Mouse (Mus musculus): Measurements from ENCODE around the gene Gm10273.
"Not testable (repeated sequence)": the region's sequence is repeated elsewhere in the genome, so short reads cannot be mapped to it uniquely, and the experiment has no call there.

The Gm10273 gene

DNA sequence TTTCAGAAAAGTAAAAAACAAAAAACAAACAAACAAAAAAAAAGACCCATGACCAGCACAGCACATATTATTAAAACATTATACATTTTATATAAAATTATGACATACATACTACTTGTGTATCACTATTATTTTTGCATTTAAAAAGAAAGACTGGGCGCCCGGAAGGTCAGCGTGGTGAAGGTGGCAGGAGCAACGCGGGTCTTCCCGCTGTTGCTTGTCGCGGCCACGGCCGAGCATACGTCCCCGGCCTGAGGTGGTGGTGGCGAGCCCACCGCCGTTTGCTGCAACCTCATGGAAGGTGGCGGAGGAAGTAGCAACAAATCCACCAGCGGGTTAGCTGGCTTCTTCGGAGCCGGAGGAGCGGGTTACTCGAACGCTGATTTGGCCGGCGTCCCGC is at the start of gene Gm10273:
Gene Gm10273 (plus strand): TSS at position 172 of the 400 bp plus-strand sequence.
- not testable (repeated sequence) for DNase-seq (ENCODE audit: low read depth in 1 of 2, low spot score in 2 of 2)

DNA sequence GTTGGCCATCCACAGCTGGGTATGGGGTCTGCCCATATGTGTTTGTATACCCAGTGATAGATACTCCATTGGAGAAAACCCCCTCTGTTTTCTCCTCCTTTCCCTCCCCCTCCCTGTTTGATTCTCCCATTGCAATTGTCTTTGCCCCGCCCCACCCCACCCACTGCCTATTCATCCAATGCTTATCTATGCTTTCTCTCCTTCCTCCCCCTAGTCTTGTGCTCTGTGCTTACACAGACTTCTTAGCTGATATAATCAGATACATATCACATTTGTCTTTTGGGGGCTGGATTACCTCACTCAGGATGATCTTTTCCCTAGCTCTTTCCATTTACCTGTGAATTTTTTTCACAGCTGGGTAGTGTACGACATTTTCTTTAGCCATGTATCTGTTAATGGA is 48.9 kb upstream of the Gm10273 start:
- DNase-seq (ENCODE audit: low read depth in 1 of 2, low spot score in 2 of 2) = no peak

DNA sequence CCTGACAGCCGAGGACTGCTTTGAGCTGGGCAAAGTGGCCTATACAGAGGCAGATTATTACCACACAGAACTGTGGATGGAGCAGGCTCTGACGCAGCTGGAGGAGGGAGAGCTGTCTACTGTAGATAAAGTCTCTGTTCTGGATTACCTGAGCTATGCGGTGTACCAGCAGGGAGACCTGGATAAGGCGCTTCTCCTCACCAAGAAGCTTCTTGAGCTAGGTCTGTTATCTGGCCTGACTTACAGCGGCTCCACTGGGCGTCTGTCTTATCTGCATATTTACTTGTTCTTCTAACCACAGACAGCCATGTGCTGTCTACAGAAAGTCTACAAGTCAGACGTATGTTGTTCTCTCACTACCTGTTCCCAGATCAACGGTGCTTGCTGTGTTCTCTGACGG is 47.2 kb upstream of the Gm10273 start:
- no peak for DNase-seq (ENCODE audit: low read depth in 1 of 2, low spot score in 2 of 2)

DNA sequence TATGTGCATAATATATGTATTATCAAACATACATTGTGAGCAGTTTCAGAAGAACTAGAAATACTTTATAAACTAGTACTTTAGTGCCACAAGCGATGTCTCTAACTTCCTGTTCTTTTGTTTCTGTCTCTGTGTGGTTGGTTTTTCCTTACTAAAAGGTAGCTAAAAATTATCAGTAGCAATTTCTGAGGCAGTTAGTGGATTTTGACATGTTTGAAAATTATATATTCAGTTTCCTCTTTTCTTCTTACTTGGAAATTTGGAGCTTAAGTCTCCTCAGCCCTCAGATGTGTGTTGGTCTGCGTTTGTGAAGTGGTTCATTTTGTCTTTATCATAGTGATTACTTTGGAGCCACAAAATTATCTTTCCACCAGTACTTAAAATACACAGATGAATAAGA is 45.9 kb upstream of the Gm10273 start:
- no peak for DNase-seq (ENCODE audit: low read depth in 1 of 2, low spot score in 2 of 2)

DNA sequence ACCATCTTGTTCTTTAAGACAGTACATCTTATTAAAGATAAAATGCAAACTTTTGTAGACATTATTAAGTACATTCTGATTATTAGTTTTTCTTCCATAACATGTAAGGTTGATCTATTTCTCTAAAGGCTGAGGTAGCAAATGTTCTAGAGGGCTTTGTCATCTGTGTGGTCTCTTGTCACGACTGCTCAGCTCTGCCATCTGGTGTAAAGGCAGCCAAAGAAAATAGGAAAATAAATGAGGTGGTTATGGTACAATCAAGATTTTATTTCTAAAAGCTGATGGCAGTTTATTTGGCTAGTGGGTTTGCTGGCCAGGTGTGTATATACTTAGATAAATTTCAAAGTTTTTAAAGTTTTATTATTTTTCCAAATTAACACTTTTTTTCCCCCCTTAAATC is 42.4 kb upstream of the Gm10273 start:
- DNase-seq (ENCODE audit: low read depth in 1 of 2, low spot score in 2 of 2) = no peak

DNA sequence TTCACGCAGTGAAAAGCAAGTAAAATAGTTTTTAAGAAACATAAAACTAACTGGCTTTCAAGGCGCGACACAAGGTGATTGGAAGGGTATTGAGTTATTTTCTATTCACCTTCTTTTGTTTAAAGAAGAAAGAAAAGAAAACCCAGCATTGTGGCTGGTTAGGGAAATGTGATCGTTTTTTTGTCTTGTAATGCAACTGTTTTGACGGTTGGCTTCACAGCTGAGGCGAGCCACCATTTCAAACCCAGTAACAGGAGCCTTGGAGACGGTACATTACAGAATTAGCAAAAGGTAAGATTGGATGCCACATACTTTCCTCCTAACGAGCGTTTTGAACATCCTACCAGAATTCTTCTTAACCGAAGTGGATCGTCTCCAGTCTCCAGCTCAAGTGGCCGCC is 41.3 kb upstream of the Gm10273 start:
- no peak for DNase-seq (ENCODE audit: low read depth in 1 of 2, low spot score in 2 of 2)

DNA sequence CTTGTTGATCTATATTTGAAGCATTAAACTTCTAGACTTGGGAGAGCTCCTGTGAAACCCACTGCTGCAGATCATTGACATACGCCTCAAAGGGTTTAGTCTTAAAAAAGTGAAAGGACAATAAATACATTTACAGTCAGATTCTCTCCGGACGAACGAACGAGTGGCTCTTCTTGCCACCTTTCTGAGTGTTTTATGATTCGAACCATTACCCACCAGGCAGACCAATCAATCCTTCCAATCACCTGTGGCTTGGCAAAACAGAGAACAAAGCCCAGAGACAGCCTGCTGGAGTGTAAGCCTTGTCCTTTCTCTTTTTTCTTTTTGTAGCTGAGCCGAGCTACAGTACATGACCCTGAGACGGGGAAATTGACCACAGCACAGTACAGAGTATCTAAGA is 40.4 kb upstream of the Gm10273 start:
- no peak for DNase-seq (ENCODE audit: low read depth in 1 of 2, low spot score in 2 of 2)

DNA sequence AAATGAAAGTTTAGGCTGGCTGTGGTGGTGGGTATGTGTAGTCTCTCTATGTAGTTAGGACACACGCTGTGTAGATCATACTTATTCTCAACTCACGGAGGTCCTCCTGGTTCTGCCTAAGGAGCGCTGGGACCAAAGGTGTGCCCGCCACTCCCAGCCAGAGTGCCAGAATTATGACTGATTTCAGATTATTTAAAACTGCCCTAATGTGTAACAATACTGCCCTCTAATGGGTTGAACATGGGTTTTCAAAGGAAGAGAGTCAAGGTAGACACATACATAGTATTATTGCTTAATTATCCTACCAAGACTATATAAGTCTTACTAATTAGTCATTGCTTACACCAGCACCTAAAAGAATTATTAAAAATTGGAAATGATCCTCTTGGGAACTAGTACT is 36.7 kb upstream of the Gm10273 start:
- DNase-seq (ENCODE audit: low read depth in 1 of 2, low spot score in 2 of 2) = no peak

DNA sequence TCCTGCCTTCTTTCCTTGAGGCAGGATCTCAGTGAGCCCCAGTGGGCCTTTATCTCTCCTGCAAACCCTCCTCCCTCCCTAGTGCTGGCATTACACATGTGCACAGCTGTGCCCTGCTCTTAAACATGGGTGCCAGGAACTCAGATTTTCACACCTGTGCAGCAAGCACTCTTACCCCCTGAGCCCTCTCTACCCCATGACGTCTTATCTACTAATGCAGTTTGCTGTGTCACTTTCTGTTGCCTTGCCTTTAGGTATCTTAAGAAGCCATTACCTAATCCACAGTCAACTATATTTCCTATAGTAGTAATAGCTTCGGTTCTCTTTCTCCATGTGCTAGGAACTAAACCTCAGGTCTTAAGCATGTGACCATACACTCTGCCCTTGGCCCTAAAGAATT is 32.2 kb upstream of the Gm10273 start:
- DNase-seq (ENCODE audit: low read depth in 1 of 2, low spot score in 2 of 2) = no peak

DNA sequence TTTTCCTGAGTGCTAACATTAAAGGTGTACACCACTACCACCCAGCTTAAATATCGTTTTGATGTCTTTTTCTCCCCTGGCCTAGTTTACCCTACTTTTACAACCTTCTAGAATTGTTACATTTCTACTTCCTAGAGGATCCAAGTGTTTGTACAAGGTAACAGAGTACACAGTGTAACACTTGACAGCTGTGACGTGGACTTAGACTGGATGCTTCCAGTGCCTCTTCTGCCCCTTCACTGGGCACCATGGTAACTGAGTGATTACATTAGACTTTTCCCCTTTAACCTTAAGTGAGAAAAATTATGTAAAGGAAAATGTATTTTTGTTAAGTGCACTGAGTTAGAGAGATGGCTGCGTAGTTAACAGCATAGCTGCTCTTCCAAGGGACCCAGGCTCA is 30.9 kb upstream of the Gm10273 start:
- DNase-seq (ENCODE audit: low read depth in 1 of 2, low spot score in 2 of 2) = no peak

DNA sequence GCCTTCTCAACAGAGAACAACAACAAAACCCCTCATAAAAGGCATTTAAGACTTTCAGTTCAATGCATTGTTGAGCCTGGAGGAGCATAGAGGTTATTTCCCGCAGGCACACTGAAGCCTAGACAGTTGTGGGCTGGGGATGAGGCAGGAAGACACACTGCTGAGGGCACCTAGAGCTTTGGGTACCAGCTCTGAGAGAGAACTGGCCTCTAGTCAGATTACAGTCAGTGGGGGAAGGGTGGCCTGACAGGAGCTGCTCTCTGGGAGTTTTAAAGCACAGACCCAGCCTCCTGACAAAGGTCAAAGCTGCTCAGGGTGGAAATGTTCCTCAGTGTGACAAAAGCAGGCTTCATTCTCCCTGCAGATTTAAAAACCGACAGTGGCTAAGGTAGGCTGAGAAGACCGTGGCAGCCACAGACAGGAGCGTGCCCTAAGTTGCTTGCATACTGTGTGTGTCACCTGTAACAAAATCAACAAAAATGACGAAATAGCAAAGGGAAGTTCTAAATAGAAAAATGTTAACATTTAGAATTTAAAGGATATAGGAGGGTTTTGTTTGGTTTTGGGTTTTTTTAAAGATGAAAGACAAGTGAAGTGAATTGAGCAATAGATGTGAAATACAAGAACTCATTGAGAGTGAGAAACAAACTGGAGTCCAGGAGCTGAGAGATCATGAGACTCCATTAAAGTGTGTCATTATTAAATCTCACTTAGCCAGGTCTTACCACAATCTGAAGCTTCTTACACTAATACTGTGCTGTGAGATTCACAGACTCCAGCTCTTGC is 29.4 kb upstream of the Gm10273 start:
- no peak for DNase-seq (ENCODE audit: low read depth in 1 of 2, low spot score in 2 of 2)

DNA sequence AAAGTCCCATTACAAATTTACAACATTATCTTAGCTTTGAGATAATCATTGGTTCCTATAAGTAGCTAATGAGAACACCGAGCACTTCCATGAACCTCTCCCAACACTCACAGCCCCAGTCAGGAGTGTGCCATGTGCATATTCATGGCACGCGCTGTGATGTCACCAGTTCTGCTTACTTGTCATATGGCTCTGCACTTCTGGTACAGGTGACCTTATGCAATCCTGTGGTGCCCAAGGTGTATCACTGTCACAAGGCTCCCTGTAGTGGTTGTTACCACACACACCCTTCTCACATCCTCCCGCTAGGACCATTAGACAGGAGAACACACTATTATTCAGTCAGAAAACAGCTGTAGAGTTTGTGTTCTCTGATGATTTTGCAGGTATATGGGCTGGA is 28.7 kb upstream of the Gm10273 start:
- no peak for DNase-seq (ENCODE audit: low read depth in 1 of 2, low spot score in 2 of 2)

DNA sequence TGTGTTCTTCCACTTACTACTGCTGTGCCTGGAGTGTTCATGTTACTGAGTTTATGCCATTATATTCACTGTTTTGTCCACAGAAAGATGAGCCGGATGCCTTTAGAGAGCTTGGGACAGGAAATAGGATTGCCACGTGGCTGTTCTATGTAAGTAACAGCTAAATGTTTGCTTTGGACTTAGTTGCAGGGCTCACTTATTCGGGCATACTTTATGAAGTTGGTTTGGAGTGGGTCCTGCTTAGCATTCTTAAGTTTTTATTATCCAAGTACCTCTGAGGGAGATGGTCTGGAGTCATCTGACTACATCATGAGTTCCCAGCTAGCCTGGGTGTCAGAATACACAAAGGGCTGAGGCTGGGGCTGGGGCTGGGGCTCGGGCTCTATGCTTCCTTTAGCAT is 28.2 kb upstream of the Gm10273 start:
- DNase-seq (ENCODE audit: low read depth in 1 of 2, low spot score in 2 of 2) = no peak

DNA sequence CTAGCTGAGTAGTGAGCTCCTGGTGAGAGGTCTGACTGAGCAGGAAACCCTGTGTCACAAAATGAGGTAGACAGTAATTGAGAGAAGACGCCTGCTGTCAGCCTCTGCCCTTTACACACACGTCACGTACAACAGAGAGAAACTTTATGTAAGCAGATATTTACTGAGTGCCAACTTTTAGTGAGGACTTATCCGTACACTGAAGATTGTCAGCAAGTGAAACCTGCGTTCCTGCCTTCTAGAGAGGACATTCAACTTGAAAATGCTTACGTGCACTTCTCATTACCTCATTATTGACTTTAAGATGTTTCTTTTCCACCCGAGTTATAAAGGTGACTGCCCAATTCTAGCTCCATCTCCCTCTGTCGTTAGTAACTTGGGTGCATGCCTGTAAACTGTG is 26.7 kb upstream of the Gm10273 start:
- no peak for DNase-seq (ENCODE audit: low read depth in 1 of 2, low spot score in 2 of 2)

DNA sequence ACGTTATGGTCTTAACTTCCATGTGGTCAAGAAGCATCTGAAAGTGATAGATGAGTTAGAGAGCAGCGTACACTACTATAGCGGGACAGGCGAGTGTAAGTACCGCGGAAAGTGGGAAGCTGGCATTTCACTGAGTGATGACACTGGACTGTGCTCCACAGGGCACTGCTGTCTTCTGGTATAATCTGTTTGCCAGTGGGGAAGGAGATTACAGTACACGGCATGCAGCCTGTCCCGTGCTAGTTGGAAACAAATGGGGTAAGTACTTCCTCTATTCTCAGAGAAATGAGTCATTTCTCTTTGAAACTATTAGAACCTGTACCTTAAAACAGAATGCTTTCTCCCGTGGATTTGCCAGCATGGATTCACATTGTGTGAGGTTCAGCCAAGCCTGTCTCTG is 26.0 kb upstream of the Gm10273 start:
- DNase-seq (ENCODE audit: low read depth in 1 of 2, low spot score in 2 of 2) = no peak

DNA sequence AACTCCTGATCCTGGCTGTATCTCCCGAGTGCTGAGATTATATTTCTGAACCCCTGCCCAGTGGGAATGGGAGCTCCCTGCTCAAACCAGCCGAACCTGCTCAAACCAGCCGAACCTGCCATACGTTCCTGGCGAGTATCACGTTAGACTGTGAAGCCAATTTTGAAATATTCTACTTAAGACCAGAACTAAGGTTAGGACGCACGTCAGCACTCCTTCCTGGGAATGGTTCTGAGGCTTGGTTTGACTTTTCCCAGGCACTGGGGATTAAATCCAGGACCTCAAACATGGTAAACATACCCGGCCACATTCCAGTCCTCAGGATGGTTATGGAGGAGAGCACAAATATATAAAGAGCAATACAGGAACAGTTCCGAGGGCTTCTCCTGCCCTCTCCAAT is 17.5 kb upstream of the Gm10273 start:
- DNase-seq (ENCODE audit: low read depth in 1 of 2, low spot score in 2 of 2) = no peak

DNA sequence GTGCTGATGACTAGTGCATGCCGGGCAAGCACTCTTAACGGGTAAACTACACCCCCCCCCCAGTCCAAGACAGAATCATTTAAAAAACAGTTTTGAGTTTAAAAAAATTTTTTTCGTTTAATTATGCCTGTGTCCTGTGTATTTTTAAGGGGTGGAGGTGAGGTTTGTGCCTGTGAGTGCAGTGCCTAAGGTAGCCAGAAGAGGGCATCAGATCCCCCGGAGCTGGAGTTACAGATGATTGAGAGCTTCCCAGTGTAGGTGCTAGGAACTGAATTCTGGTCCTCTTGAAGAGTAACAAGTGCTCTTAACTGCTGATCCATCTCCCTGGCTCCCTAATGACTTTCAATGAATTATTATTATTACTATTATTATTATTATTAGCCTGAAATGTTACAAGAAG is 16.7 kb upstream of the Gm10273 start:
- DNase-seq (ENCODE audit: low read depth in 1 of 2, low spot score in 2 of 2) = no peak

DNA sequence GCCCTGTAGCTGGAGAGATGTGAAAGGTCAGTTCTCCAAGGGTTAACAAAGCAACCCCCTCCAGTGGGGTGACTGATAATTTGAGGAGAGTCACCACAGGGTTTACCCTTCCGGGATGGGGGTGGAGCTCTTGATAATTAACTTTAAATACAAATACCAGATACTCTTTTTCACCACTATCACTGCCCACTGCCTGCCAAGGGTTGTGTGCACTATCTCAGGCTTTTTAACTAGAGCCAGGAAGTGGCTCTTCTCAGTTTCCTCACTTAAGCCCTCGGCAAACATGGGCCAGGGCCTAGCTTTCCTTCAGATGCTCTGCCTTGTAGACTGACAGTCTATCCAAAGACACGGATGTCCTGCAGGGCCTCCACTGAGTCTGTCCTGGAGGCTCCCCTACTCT is 15.5 kb upstream of the Gm10273 start:
- DNase-seq (ENCODE audit: low read depth in 1 of 2, low spot score in 2 of 2) = no peak

DNA sequence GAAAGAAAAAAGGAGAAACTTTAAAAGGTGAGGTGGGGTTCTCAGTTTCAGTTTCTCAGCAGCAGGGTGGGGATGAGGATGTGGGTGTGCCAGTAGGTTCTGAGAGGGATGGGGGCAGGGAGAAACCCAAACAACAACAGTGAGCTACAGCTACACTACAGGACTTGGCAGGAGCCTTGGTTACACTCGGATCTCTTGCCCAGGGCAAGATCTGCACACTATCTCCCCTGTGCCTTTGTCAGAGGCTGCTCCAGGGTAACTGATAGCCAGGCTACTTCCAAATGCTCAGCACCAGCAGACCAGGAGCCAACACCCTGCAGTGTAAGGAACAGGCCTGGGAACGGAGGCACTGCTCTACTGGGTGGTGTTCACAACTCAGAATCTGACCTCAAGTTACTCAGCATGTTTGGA is 15.0 kb upstream of the Gm10273 start:
- DNase-seq (ENCODE audit: low read depth in 1 of 2, low spot score in 2 of 2) = no peak

DNA sequence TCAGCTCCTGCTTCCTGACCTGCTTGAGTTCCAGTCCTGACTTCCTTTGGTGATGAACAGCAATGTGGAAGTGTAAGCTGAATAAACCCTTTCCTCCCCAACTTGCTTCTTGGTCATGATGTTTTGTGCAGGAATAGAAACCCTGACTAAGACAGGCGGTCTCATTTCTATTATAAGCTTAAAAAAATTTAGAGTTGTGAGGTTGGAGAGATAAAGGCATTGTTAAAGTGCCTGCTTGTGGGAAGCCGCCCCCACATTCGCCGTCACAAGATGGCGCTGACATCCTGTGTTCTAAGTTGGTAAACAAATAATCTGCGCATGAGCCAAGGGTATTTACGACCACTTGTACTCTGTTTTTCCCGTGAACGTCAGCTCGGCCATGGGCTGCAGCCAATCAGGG is 13.9 kb upstream of the Gm10273 start:
- DNase-seq (ENCODE audit: low read depth in 1 of 2, low spot score in 2 of 2) = not testable (repeated sequence)

DNA sequence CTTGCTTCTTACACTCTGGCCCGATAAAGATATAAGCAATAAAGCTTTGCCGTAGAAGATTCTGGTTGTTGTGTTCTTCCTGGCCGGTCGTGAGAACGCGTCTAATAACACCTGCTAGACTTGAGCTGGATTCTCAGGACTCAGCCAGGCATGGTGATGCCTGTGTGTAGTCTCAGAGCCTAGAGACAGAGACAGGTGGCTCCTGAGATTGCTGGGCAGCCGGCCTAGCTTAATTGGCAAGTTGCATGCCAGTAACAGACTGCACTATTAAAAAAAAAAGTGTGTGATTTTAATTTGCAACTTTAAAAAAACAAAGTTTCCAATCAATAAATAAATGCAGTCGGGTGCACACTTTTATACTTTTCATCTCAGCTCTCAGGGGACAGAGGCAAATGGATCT is 8.5 kb upstream of the Gm10273 start:
- no peak for DNase-seq (ENCODE audit: low read depth in 1 of 2, low spot score in 2 of 2)

DNA sequence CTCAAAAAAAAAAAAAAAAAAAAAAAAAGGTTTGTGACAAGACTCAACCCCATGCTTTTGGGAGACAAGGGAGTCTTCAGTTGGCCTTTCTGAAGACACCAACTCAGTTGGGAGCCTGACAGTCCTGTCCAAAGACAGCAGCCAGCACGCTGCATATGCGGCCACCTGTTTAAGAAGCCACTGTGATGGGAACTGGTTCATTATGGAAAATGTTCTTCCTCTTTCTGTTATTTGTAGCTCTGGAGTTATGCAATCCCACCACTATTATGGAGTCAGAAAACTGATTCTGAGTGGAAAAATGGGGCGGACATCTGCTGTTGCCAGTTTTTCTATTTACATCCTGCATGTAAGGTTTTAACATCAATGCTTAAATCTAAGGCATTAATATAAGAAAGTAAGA is 5.8 kb upstream of the Gm10273 start:
- DNase-seq (ENCODE audit: low read depth in 1 of 2, low spot score in 2 of 2) = no peak

DNA sequence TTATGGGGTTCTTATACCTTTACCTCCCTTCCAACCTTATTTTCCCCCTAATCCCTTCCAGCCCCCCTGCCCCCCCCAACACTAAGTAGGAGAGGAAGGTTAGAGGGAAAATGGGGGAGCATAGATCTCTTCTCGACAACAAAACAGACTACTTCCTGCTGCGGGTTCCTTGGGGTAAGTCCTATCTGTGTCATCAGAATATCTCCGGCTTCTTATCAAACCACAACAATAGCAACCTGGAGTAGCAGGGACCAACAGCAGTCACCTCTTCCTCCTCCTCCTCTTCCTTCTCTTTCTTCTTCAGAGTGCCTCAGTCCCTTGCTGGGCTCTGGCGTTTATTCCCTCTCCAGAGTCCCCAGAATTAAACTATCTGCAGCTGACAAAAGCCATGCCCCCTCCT is 3.5 kb upstream of the Gm10273 start:
- no peak for DNase-seq (ENCODE audit: low read depth in 1 of 2, low spot score in 2 of 2)

Measured in monocyte, adult 2 months (primary cell).